ENCODE assay signal across 18 mouse cellular contexts in genomic region chr1:160305826-160306225, GRCm38 (mm10).
"Had no signal": no experiment of that assay in that cellular context is flagged by ENCODE, and none has a peak within 500 bp of the region (broad histone marks: within the 10 kb centered on the region; RNA-seq: fewer than 3 reads in every experiment).

No protein-coding gene starts in this region.

- H3K27me3 ChIP-seq: kidney, embryonic 15.5 days; limb, embryonic 13.5 days; midbrain, embryonic 12.5 days; midbrain, embryonic 15.5 days; neural tube, embryonic 12.5 days; neural tube, embryonic 15.5 days had no signal

- H3K9ac ChIP-seq: kidney, embryonic 15.5 days; limb, embryonic 13.5 days; lung, embryonic 14.5 days; midbrain, embryonic 12.5 days; midbrain, embryonic 15.5 days; neural tube, embryonic 12.5 days; neural tube, embryonic 15.5 days had no signal

- H3K4me3 ChIP-seq: kidney, embryonic 15.5 days; layer of hippocampus, adult 2 months; limb, embryonic 10.5 days; limb, embryonic 13.5 days; midbrain, embryonic 12.5 days; midbrain, embryonic 15.5 days; neural tube, embryonic 12.5 days; neural tube, embryonic 15.5 days had no signal

- H3K4me1 ChIP-seq: neural tube, embryonic 12.5 days; neural tube, embryonic 15.5 days had no signal

- H3K27ac ChIP-seq: kidney, embryonic 15.5 days; layer of hippocampus, adult 2 months; limb, embryonic 10.5 days; limb, embryonic 13.5 days; midbrain, embryonic 12.5 days; midbrain, embryonic 15.5 days; neural tube, embryonic 12.5 days; neural tube, embryonic 15.5 days had no signal

- H3K9me3 ChIP-seq: kidney, embryonic 15.5 days; limb, embryonic 10.5 days; limb, embryonic 13.5 days; midbrain, embryonic 12.5 days; midbrain, embryonic 15.5 days; neural tube, embryonic 12.5 days; neural tube, embryonic 15.5 days had no signal

- DNase-seq: kidney, adult 11 months; kidney, adult 8-10 months; kidney, postnatal 14 days; layer of hippocampus, adult 9-11 months; right cerebral cortex, adult 18-20 months; right cerebral cortex, postnatal 14 days; right cerebral cortex, postnatal 4 days had no signal

- H3K36me3 ChIP-seq: kidney, embryonic 15.5 days; limb, embryonic 10.5 days; limb, embryonic 13.5 days; midbrain, embryonic 12.5 days; midbrain, embryonic 15.5 days; neural tube, embryonic 12.5 days; neural tube, embryonic 15.5 days had no signal

- ATAC-seq: inflammation-experienced regulatory T-cells, adult 6 months; lung, postnatal 0 days had no signal

- H3K4me2 ChIP-seq: kidney, embryonic 15.5 days; limb, embryonic 13.5 days; midbrain, embryonic 12.5 days; midbrain, embryonic 15.5 days; neural tube, embryonic 12.5 days; neural tube, embryonic 15.5 days had no signal
